8 mouse cellular contexts compared by ENCODE assay signal in genomic region chr13:37993376-37993703, GRCm38 (mm10). TPM values are rescaled to one million over a fixed set of nuclear protein-coding genes. Genes with fewer than 3 reads are reported as not detected.
A peak's percentile ranks its signal among the peaks of the same experiment; 100 is the strongest.
DNase-seq lines count a peak whose midpoint lies in the region; ATAC-seq and TF ChIP-seq lines count a peak whose summit lies in the region.

No protein-coding gene starts in this region.

- peak; percentile 58 for DNase-seq in adrenal gland, adult 2 months
- DNase-seq in adrenal gland, postnatal 25 days, result no peak
- DNase-seq in retina, embryonic 14.5 days (ENCODE audit: low spot score), result peak; percentile 10
- no peak for DNase-seq in retina, postnatal 1 day
- DNase-seq in stomach, postnatal 0 days (ENCODE audit: low spot score), result no peak
- DNase-seq in adrenal gland, adult 18-20 months (ENCODE audit: low spot score in 2 of 2), result no peak
- DNase-seq in cerebellum, adult 18-20 months, result no peak

- peaks cover 9% of the 10 kb centered on the region for H3K4me1 ChIP-seq in limb, embryonic 13.5 days
- no peaks in the 10 kb centered on the region for H3K4me1 ChIP-seq in stomach, postnatal 0 days (replicated peaks; ENCODE audit: control insufficient read depth, insufficient read depth)

- no peak for ATAC-seq in limb, embryonic 13.5 days (ENCODE audit: low FRiP score, low read depth)
- ATAC-seq in stomach, postnatal 0 days (ENCODE audit: low FRiP score, low TSS enrichment), result no peak

- no peak for TF ChIP-seq EP300 in stomach, postnatal 0 days (optimal IDR thresholded peaks at IDR 0.05)

- TF ChIP-seq CTCF in stomach, postnatal 0 days (IDR thresholded peaks at IDR 0.05; ENCODE audit: low read depth), result no peak

- H3K9ac ChIP-seq in limb, embryonic 13.5 days, result peak overlapping the region; percentile 96
- peak overlapping the region; percentile 94 for H3K9ac ChIP-seq in stomach, postnatal 0 days (ENCODE audit: low read length)

- no peaks in the 10 kb centered on the region for H3K27me3 ChIP-seq in limb, embryonic 13.5 days
- no peaks in the 10 kb centered on the region for H3K27me3 ChIP-seq in stomach, postnatal 0 days (ENCODE audit: control insufficient read depth, insufficient read depth, low read length)

- H3K9me3 ChIP-seq in limb, embryonic 13.5 days, result no peaks in the 10 kb centered on the region
- no peaks in the 10 kb centered on the region for H3K9me3 ChIP-seq in stomach, postnatal 0 days (ENCODE audit: control insufficient read depth, low read length)

- under 1% methylated on average over 17 of the region's 17 CpGs for WGBS in limb, embryonic 13.5 days
- WGBS in stomach, postnatal 0 days, result 1% methylated on average over 17 of the region's 17 CpGs

- H3K27ac ChIP-seq in limb, embryonic 13.5 days, result peak overlapping the region; percentile 93
- H3K27ac ChIP-seq in stomach, postnatal 0 days (replicated peaks), result peak overlapping the region; percentile 96

- peak overlapping the region; percentile 93 for H3K4me3 ChIP-seq in limb, embryonic 13.5 days
- peak overlapping the region; percentile 99 for H3K4me3 ChIP-seq in stomach, postnatal 0 days (ENCODE audit: low read depth, low read length)

- H3K4me2 ChIP-seq in limb, embryonic 13.5 days (replicated peaks), result peak overlapping the region; percentile 90
- H3K4me2 ChIP-seq in stomach, postnatal 0 days (replicated peaks; ENCODE audit: low read depth), result peak overlapping the region; percentile 70

- peaks cover 32% of the 10 kb centered on the region for H3K36me3 ChIP-seq in limb, embryonic 13.5 days
- H3K36me3 ChIP-seq in stomach, postnatal 0 days (ENCODE audit: control insufficient read depth, insufficient read depth, low read length), result peaks cover 13% of the 10 kb centered on the region

RNA-seq across cellular contexts. Expression of gene Ssr1, which starts 0.7 kb away (rescaled TPM):
- total RNA-seq in adrenal gland, adult 2 months (2021), result 100 to 1,000 TPM; 138 to 209 TPM
- 3.9 and 5.6 TPM in 2 replicates for polyA plus RNA-seq in adrenal gland, adult 2 months (2012; rRNA removed)
- 90.3 and 126 TPM in 2 replicates for total RNA-seq in adrenal gland, postnatal 25 days (2021)
- 143 and 150 TPM in 2 replicates for polyA plus RNA-seq in limb, embryonic 13.5 days (2015; fragmentation: Nextera tagmentation; extraction: Ambion mirVana)
- polyA plus RNA-seq in stomach, postnatal 0 days (2015; fragmentation: Nextera tagmentation; extraction: Ambion mirVana), result 76.8 and 85.8 TPM in 2 replicates
- total RNA-seq in adrenal gland, adult 18-20 months (2021), result 100 to 1,000 TPM; 116 to 173 TPM

RNA-seq across cellular contexts. Expression of gene Riok1, which starts 43.5 kb away (rescaled TPM):
- 10 to 100 TPM; 25.2 to 34.9 TPM for total RNA-seq in adrenal gland, adult 2 months (2021)
- 10.3 and 11.9 TPM in 2 replicates for polyA plus RNA-seq in adrenal gland, adult 2 months (2012; rRNA removed)
- 38.9 and 43.3 TPM in 2 replicates for total RNA-seq in adrenal gland, postnatal 25 days (2021)
- 67.6 and 71.3 TPM in 2 replicates for polyA plus RNA-seq in limb, embryonic 13.5 days (2015; fragmentation: Nextera tagmentation; extraction: Ambion mirVana)
- 22.9 and 24.3 TPM in 2 replicates for polyA plus RNA-seq in stomach, postnatal 0 days (2015; fragmentation: Nextera tagmentation; extraction: Ambion mirVana)
- 10 to 100 TPM; 26.4 to 29.9 TPM for total RNA-seq in adrenal gland, adult 18-20 months (2021)

RNA-seq across cellular contexts. Expression of gene Cage1, which starts 43.5 kb away (rescaled TPM):
- total RNA-seq in adrenal gland, adult 2 months (2021), result 1 to 10 TPM; 2.7 to 4.2 TPM
- 0.16 and 0.20 TPM in 2 replicates for polyA plus RNA-seq in adrenal gland, adult 2 months (2012; rRNA removed)
- total RNA-seq in adrenal gland, postnatal 25 days (2021), result 2.8 and 6.7 TPM in 2 replicates
- 0.92 and 1.3 TPM in 2 replicates for polyA plus RNA-seq in limb, embryonic 13.5 days (2015; fragmentation: Nextera tagmentation; extraction: Ambion mirVana)
- polyA plus RNA-seq in stomach, postnatal 0 days (2015; fragmentation: Nextera tagmentation; extraction: Ambion mirVana), result 0.86 and 1.2 TPM in 2 replicates
- total RNA-seq in adrenal gland, adult 18-20 months (2021), result 1 to 10 TPM; 1.7 to 3.6 TPM

Comparison
In these comparisons a context has a peak if more than half of its experiments do, and no peak if none do; other contexts are left out.
1. DNase-seq: peak in adrenal gland, adult 2 months (single experiment) and retina, embryonic 14.5 days (single experiment); none in adrenal gland, postnatal 25 days (single experiment), retina, postnatal 1 day (single experiment), stomach, postnatal 0 days (single experiment), adrenal gland, adult 18-20 months (0 of 2) and cerebellum, adult 18-20 months (0 of 2).